Mouse (Mus musculus) frontal cortex, postnatal 10 days (tissue): ENCODE data around the gene Lix1.

ENCODE experiments used
- DNase-seq, 2 experiments: peaks; one replicate each; pipeline ENCODE4 v3.0.0; 2022; ENCODE audit warnings: low spot score in 2 of 2, mixed read lengths in 1 of 2

The Lix1 gene

DNA sequence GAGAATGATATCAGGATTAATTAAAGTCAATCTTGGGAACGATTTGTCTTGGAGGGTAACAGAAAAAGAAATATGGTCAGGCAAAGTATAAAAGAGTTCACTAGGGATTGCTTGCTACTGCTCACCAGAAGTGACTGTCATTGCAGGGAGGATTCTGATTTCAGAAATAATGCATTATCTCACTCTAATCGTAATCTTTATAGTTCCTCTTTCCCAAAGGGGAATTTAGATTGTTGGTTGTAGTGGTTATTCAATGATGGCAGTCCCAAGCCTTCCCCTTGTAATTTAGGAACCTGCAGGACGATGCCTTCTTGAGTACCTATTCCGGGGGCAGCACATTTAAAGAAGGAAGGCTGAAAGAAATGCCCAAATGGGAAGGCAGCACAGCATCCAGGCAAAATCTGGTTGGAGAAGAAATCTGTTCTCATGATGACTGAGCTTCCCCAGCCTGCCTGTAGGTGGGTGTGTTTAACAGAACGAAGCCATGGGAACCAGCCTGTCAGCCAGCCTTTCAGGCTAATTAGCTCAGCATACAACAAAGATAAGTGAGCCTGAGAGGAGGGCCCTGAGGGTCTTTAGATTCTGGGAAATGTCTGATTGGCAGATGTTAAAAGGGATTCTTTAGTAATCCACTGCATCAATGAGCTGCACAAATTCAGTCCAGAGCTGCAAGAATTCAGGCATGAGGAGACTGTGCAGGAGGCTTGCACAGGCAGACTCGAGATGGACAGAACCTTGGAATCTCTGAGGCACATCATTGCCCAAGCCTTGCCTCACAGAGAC is at the start of gene Lix1:
TSS of gene Lix1 (plus strand) at position 451 of the 783 bp plus-strand sequence.
- DNase-seq, result peak; percentile 79

DNA sequence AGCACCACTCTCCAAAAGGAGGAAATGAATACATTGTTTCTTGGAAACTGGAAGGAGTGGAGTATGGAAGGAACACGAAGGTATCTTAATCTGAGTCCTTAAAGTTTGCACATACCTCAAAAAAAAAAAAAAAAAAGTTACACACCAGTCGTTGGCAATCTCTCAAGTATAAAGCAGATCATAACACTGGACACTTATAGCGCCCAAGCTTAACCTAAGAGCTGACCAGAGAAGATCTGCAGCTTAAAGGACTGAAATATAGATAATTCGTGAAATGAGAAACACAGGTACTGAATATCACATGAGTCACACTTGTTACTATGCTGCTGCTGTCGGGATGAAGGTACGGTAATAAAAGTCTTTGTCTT is 28.9 kb upstream of the Lix1 start:
- DNase-seq, result no peak

DNA sequence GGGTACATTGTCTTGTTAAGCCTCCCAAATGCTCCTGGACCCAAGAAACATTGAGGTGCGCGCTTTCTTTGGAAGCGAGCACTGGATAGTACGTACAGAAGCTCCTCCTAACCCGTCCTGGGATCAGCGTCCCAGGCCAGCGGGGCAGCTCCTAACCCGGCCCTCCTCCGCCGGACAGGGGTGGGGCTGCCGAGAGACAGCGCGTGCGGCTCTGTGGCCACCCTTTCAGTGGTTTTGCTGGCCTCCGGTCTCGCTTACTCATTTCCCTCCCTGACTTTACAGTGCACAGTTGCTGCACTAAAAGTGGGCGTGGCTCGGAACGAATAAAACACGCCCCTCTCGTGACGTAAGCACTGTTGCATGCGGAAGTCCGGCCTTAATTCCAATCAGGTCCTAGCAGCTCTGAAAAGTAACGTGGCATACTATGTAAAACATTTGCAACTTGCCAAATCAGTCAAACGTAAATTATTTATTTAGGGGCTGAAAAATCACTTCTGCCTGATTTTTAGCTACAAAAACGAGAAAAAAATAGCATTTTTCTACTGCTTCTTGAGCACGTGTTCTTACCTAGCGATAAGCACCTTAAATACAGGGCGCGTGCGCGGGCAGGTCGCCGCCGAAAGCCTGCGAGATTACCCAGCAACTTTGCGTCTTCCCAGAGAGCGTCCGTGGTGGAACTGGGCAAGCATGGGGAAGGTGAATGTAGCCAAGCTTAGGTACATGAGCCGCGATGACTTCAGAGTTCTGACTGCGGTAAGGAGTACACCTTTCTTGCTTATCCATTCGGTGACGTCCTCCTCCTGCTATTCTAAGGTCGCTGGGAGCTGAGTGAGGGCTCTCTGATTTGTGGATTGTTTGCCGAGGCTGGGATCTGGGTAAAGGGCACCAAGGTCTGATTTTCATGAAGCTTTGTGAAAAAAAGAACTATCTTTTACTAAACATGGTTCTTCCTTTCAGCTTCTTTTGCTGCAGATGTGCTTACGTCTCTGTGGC is 28.3 kb upstream of the Lix1 start, which contains the start of gene Riok2:
TSS of gene Riok2 (plus strand) at position 392 of the 993 bp plus-strand sequence.
- peak; percentile 86 to 92 for DNase-seq

DNA sequence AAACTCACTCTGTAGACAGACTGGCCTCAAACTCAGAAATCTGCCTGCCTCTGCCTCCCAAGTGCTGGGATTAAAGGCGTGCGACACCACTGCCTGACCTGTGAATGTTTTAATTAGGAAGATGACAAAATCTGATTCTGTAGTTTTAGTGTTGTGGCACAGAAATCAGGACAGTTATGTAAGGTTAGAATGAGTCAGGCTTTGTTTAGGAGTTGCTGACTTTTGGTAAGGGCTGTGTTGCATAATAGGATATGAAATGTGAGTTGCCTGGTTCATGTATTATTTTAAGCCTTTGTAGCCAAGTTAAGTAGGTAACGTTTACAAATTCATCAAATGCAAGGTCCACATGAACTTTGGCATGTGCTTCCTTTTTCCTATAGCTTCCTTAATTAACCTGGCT is 26.9 kb upstream of the Lix1 start:
- no peak for DNase-seq

DNA sequence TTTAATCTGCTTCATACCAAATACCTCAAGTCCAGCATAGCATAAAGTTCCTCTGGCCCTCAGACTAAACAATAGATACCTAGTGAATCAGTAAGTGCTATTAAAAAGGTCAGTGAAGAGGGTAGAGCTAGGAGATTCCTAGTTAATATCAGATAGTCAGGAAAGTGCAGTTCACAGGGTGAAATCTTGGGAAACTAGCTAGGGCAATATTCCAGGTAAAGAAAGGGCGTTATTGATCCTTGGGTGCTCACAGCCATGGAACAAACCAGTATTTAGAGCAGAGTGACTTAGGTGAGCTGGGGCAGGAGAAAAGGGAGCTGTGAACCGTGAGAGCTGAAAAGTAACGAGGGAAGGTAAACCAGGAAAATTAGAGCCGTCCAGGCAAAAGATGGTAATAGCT is 18.8 kb upstream of the Lix1 start:
- no peak for DNase-seq

DNA sequence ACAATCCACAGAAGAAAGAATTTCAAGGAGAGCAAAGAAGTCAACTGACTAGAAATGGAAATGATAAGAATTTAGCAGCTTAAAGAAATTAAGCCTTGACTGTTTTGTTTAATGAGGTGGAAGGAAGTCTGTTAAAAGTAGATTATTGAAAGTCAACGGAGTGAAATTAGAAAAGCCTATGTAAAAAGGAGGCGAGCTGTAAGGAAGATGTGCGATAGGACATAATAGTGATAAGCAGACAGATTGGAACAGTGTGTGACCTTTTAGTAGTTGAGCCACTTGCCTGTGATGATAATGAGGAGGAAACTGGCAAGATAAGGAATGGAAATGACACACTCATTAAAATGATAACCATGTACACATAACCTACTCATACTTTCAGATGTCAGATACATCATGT is 18.0 kb upstream of the Lix1 start:
- DNase-seq, result no peak

DNA sequence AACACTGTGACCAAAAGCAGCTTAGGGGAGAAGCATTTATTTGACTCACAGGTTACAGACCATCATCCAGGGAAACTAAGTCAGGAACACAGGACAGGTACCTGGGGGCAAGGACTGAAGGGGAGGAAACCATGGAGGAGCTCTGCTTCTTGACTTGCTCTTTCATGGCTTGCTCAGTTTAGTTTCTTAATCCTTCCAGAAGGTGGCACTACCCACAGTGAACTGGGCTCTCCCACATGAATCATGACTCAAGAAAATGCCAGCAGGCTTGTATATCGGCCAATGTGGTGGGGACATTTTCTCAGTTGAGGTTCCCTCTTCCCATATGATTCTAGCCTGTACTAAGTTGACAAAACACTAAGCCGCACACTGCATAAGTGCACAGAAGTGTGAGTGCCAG is 16.4 kb upstream of the Lix1 start:
- no peak for DNase-seq

DNA sequence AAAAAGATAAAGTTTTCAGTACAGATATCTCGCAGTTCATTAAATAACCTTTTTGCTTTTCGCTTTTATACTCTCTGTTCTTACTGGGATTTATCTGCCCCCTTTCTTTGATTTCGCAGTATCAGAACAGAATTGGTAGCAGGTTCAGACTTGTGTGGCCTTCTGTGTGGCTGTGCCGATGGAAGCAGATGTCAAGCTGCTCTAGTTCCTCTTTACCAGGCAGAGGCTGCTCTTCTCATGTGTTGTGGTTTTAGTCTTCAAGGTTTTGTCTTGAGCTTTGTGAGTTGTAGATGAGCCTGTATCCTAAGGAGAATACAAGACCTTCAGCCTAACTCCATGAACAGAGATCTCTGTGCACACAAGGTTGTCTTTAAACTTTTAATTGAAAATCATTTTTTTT is 10.6 kb upstream of the Lix1 start:
- no peak for DNase-seq

DNA sequence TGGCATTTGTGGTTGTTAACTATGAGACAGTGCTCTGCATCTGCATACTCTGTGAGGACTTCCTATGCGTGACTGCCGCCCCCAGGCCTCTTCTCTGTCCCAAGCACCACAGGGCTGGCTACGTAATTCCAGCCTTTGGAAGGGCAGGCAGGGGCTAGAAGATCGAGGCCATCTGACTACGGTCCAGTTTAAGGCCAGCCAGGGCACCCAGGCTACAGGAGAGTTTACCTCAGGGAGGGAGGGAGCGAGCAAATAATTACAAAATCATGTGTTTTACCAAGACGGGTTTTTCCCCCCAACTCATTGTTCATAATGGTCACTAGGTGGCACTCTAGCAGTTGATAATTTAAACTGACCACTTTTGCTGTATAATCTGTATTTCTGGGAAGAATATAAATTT is 9.6 kb upstream of the Lix1 start:
- no peak for DNase-seq

DNA sequence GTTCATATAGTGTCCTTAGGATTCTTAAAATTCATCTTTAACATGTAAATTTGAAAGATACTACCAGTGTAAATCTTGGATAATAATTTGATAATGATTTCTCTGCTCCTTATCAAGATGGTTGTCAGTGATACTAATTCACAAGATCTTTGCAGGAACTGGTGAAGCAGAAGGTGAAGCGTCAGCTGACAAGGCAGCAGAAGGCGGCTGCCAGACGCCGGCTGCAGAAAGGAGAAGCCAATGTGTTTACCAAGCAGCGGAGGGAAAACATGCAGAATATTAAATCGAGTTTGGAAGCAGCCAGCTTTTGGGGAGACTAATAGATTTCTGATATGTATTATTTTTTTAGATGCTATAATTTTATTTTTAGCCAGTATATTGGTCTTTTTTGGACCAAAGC is 9.2 kb upstream of the Lix1 start:
- DNase-seq, result no peak

DNA sequence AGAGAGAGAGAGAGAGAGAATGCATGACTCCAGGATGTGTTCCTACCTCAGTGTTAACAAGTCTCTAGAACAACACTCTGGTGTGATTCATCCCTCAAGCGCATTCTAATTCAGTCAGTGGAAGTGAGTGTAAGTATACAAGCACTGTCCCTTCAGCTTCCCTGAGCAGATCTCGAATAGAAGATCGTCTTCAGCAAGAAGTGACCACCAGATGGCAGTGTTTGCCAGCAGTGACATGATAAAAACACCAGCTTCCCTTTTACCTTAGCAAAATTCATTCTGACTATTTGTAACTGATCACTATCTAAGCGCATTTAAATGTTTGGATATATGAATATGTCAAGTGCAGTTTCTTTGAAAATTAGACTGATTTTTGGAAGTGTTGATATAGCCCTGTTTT is 8.1 kb upstream of the Lix1 start:
- DNase-seq, result peak; percentile 40 to 78

DNA sequence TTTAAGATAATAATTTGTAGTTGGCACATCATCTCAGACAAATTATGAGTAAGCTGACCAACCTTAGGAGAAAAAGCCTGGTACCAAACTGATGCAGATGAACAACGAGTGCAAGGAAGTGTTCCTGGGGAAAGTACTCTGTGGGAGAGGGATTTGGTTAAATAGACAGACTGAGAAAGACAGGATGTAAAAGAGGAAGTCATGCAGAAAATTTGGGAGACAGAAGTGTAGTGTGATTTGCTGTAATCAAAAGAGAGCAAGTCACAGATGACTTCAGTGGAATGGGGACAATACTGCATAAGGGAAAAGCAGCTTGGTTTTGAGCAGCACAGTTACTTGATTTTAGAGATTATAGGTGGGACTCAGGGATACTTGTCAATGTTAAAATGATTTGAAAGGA is 5.6 kb upstream of the Lix1 start:
- DNase-seq, result no peak

DNA sequence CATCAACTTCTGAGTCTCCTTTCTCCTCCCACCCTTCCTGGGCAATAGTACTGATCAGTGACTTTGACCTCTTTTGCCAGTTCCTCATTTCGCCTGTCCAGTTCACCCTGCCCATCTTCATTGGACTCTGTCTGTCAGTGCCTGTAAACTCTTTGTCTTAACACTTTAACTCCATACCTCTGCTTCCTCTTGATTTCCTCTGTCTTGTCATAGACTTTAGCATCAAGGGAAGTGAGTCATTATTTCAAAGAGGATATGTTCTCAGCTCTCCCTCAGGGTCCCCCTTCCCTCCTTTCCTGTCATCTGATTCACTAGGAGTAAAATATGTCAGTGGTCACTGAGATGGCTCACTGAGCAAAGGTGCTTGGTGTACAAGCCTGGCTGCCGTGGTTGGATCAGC is 3.8 kb upstream of the Lix1 start:
- no peak for DNase-seq

DNA sequence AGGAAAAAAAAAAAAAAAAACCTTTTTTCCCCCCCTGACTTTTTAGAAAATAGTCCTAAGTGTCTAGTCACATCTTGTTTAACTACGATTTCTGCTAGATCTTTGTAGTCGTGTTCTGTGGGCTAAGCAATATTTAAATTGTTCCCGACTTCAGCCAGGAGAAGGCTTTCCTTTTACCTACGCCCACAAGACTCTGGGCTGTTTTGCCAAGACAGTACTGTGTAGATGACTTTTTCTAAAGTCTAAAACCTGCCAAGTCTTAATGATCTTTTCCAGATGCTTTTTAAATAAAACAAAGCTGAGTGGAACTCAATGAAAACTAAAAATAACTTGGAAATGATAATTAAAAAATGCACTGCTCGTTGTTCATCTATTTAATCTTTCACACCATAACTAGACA is 566 bp downstream of the Lix1 start:
- DNase-seq, result no peak

DNA sequence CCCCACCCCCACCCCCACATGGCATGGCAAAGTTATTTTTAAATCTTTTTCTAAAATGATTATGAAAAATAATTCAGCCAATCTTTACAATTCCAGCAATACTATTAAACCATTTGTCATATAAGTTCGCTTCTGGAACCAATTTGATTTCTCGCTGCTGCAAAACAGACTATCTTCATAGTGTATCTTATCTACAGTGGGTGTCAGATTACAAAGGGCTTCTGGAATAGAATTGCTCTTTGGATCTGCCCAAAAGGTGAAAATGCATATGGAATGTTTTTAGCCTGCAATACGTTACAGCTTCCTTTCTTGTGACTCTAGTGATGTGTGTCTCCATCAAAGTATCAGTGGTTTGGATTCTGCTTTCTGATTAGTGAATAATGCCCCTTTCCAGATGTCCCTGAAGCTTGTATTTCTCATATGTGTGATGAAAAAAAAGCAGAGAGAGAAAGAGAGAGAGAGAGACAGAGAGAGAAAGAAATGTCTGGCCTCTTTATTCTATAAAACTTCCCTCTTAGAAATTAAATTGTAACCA is 1.2 kb downstream of the Lix1 start:
- DNase-seq, result no peak

DNA sequence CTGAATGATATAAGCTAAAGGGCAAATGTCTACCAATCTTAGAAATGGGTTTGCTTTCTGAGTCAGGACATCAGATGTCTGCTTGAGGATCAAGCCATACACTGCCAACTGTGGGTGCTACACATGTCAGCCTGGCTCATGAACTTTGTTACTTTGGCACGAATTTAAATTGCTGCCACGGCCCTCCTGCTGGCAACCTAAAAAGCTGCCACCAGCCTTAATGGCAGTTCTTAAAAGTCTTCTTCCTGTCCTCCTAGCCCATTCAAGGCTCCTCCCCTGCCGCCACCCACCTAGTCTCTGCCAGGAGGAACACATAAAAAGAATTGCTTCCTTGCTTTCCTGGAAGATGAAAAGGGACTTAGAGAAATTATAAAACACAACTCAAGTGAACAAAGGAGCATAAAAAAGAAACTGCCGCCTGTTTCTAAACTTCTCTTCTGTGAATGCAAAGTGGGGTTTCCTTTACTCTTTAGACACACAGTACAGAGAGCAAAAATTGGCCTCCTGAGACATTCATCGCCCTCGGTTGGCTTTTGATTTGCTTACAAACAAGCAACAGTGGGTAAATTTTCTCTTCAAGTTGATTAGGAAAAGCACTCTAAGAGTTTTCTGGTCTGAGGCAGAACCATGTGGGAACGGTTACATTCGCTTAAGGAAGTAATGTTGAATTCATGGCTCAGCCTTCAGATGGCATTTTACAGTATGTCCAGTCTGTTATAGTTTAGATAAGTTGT is 2.5 kb downstream of the Lix1 start:
- DNase-seq, result no peak

DNA sequence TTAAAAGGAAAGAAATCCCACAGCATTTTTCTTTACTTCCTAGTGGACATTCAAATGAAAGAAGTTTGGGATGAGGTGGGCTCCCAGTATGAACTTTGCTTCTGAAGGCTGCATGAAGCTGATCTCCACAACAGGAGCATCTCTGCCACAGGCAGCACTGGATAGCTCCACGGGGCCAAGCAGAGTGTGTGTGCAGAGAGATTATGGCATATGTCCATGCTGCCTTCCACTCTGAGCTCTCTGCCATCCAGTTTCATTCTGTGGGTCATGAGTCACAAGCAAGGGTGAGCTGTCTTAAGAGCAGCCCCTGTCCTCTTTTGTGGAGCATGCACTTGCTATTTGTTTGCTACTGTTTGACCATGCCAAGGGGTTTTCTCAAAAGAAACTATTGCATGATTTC is 3.1 kb downstream of the Lix1 start:
- DNase-seq, result no peak

DNA sequence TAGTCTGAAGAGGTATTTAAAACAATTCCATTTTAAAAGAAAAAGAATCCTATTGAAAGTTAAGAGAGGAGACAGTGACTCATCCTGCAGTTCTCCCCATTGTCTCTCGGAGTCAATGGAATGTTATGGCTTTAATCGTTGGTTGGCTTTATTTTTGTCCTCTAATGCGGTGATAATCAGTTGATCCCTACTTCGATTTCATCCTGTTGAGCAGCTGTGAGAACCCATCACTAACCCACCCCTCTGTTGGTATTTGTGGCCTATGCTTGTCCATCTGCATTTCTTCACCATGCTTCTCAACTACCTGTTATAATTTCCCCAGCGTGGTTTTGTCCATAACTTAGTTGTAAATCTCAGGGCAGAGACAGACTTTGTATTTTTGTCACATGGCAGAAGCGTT is 5.7 kb downstream of the Lix1 start:
- no peak for DNase-seq

DNA sequence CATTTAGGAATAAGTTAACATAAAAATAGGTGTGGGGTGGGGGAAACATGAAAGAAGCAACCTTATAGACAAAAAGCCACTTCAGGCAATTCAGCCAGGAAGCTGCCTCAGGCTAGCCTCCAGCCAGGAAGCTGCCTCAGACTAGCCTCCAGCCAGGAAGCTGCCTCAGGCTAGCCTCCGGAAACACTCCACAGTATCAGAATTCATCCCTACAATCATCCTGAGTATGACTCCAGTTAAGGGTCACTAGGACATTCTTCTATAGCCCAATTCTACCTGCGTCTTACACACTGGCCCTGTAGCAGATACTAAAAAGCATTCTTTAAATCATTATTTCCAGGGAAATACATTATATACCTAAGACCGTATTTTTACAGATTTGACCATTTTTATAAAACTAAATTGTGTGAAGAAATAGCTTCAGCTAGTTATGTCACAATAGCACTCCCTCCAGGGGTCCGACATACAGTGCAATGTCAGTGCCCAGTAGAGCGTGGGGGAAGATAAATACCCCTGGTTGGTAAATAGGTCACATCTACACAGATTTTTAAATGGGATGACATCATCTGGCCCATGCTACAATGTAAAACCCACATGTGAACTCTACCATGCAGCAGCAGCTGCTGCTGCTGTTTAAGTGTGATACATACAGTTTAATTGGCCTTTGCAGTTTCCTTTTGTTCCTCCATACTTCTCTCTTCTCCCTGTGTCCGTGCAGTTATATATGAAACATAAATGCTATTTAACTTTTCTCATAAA is 6.4 kb downstream of the Lix1 start:
- DNase-seq, result no peak

DNA sequence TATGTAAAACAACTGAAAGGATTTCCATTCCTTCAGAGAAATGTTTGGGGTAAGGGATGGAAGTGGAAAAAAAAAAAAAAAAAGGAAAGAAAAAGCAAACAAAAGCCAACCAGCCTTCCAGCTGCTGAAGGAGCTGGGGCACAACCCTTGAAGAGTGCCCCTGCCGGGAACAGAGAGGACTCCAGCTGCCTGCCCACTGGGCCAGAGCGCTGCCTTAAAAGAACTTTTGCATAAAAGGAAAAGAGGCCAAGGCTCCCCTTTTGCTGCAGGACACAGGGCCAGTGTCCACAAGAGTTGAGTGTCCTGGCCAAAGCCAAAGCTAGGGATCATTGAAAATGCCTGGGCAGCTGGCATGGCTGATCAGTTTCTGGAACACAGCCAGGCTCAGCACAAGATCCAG is 7.1 kb downstream of the Lix1 start:
- peak; percentile 38 to 43 for DNase-seq

DNA sequence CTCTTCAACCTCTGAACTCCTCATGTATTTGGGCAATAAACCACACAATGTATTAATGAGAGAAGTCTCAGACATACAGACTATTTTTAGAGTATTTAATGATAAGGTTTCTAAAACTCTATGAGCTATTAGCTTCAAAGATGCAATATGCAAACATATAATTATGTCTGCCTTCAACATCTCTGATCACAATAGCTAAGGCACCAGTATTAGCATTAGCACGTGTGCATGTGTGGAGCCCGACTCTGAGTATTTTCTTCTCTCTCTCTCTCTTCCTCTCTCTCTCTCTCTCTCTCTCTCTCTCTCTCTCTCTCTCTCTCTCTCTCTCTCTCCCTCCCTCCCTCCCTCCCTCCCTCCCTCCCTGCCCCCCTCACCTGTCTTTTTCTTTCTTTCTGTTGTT is 9.0 kb downstream of the Lix1 start:
- no peak for DNase-seq
